Mouse (Mus musculus) embryonic facial prominence, embryonic 14.5 days (tissue): ENCODE measurements around the gene Nudt17. TPM values are rescaled to one million over a fixed set of nuclear protein-coding genes. Genes with fewer than 3 reads are reported as not detected.
A peak's percentile ranks its signal among the peaks of the same experiment; 100 is the strongest.
"Not testable (repeated sequence)": the region's sequence is repeated elsewhere in the genome, so short reads cannot be mapped to it uniquely, and the experiment has no call there.

Experiments used
- ATAC-seq: fragments of 200-750 bp; cut with Nextera tagmentation; 2 replicates; pipeline ENCODE4 v1.8.0; 2017; ENCODE audit warnings: low read depth, moderate number of reproducible peaks, moderate TSS enrichment
- DNase-seq: peaks from one replicate; pipeline ENCODE4 v3.0.0-alpha.2; 2015; ENCODE audit warnings: low spot score
- H3K27ac ChIP-seq: fragments of 300-500 bp; sonication (generic); replicated peaks from 2 replicates; pipeline ENCODE4 v1.5.1; 2014; ENCODE audit warnings: low read depth, mild to moderate bottlenecking, low read length, moderate library complexity
- H3K27me3 ChIP-seq: fragments of 300-500 bp; sonication (generic); replicated peaks from 2 replicates; pipeline ENCODE4 v1.6.1; 2014; ENCODE audit warnings: low read length; ENCODE audit not compliant: control insufficient read depth, insufficient read depth
- H3K36me3 ChIP-seq: fragments of 300-500 bp; sonication (generic); 2 replicates; pipeline ENCODE4 v1.6.1; 2014; ENCODE audit warnings: low read length, mixed read lengths; ENCODE audit not compliant: control insufficient read depth, insufficient read depth
- H3K4me1 ChIP-seq: fragments of 300-500 bp; sonication (generic); 2 replicates; pipeline ENCODE4 v1.6.1; 2014; ENCODE audit warnings: antibody characterized with exemption, low read length; ENCODE audit not compliant: control insufficient read depth, insufficient read depth
- H3K4me2 ChIP-seq: fragments of 300-500 bp; sonication (generic); 2 replicates; pipeline ENCODE4 v1.6.1; 2014; ENCODE audit warnings: low read depth, mild to moderate bottlenecking, low read length, moderate library complexity, mixed read lengths
- H3K4me3 ChIP-seq: fragments of 300-500 bp; sonication (generic); 2 replicates; pipeline ENCODE4 v1.5.1; 2014; ENCODE audit warnings: low read depth, mild to moderate bottlenecking, low read length
- H3K9ac ChIP-seq: fragments of 300-500 bp; sonication (generic); 2 replicates; pipeline ENCODE4 v1.6.1; 2014; ENCODE audit warnings: low read depth, mild to moderate bottlenecking, low read length, moderate library complexity, mixed read lengths
- H3K9me3 ChIP-seq: fragments of 300-500 bp; sonication (generic); 2 replicates; pipeline ENCODE4 v1.6.1; 2016; ENCODE audit warnings: low read length; ENCODE audit not compliant: control insufficient read depth
- WGBS: fragments of 180-500 bp; shearing (Covaris S2); extraction: QIAGEN DNeasy Blood & Tissue Kit; methylation state at CpG from one replicate; pipeline ENCODE4 v1.1.7; 2014; 5-methylcytosine and 5-hydroxymethylcytosine counted together
- polyA plus RNA-seq: library from polyadenylated mRNA; unstranded; fragments of >200 nt; fragmentation: Nextera tagmentation; extraction: Ambion mirVana; gene quantifications from 2 replicates; pipeline ENCODE4 v1.2.1, GENCODE M21; 2014

The Nudt17 gene
- polyA plus RNA-seq, 1 experiment from 2014 or later: 9.5 TPM

- DNase-seq (no peak), ATAC-seq (no peak)
- Histone ChIP-seq H3K27ac (no peak overlapping the region), H3K4me1 (peaks cover 9% of the 10 kb centered on the region), H3K9me3 (no peaks in the 10 kb centered on the region), H3K36me3 (no peaks in the 10 kb centered on the region), H3K4me3 (no peak overlapping the region), H3K9ac (no peak overlapping the region), H3K4me2 (no peak overlapping the region), H3K27me3 (no peaks in the 10 kb centered on the region)
- 57% methylated on average over 4 of the region's 4 CpGs for WGBS
Measured at GRCm38 (mm10) chr3:96673514-96673913, 34.8 kb downstream of the Nudt17 start.

- Histone ChIP-seq H3K4me2 (no peak overlapping the region), H3K4me3 (no peak overlapping the region), H3K36me3 (no peaks in the 10 kb centered on the region), H3K27me3 (no peaks in the 10 kb centered on the region), H3K4me1 (peaks cover 9% of the 10 kb centered on the region), H3K9ac (no peak overlapping the region), H3K27ac (no peak overlapping the region), H3K9me3 (no peaks in the 10 kb centered on the region)
- no peak for ATAC-seq
- DNase-seq: no peak
- WGBS: 95% methylated on average over 5 of the region's 5 CpGs
Measured at GRCm38 (mm10) chr3:96671519-96671918, 36.8 kb downstream of the Nudt17 start.

- no peaks in the 10 kb centered on the region for H3K9me3 ChIP-seq
- peak; percentile 98 for ATAC-seq
Measured at GRCm38 (mm10) chr3:96669727-96670468, 38.5 kb downstream of the Nudt17 start, which contains the start of gene Ankrd35. TSS of gene Ankrd35 (plus strand) at chr3:96670131.

GRCm38 (mm10) chr3:96668424-96669067 lies 39.8 kb downstream of the Nudt17 start:
- no peaks in the 10 kb centered on the region for H3K27me3 ChIP-seq
- WGBS: 93% methylated on average over 5 of the region's 5 CpGs
- no peaks in the 10 kb centered on the region for H3K9me3 ChIP-seq
- ATAC-seq (no peak), DNase-seq (no peak)
- H3K4me2 ChIP-seq: no peak overlapping the region
- H3K4me1 ChIP-seq: 0 out of 2 replicates have a peak, but pooled peaks cover 6% of the 10 kb centered on the region
- no peak overlapping the region for H3K4me3 ChIP-seq
- H3K27ac ChIP-seq: no peak overlapping the region
- no peak overlapping the region for H3K9ac ChIP-seq
- H3K36me3 ChIP-seq: no peaks in the 10 kb centered on the region

More at GRCm38 (mm10) chr3:96669727-96670468, 38.5 kb downstream of the Nudt17 start, which contains the start of gene Ankrd35:
- Histone ChIP-seq H3K4me3 (peak within 1 kb of the TSS; percentile 40), H3K9ac (peak within 1 kb of the TSS; percentile 37; the same call in 1 of the 2 replicates), H3K27me3 (no peaks in the 10 kb centered on the region), H3K36me3 (no peaks in the 10 kb centered on the region), H3K4me2 (peak within 1 kb of the TSS; percentile 62), H3K27ac (no peak within 1 kb of the TSS), H3K4me1 (peaks cover 9% of the 10 kb centered on the region)
- 6% methylated on average over 29 of the region's 35 CpGs for whole genome bisulfite sequencing
- peak; percentile 95 for DNase-seq

GRCm38 (mm10) chr3:96667316-96667715 lies 41.0 kb downstream of the Nudt17 start:
- Histone ChIP-seq H3K4me1 (0 out of 2 replicates have a peak, but pooled peaks cover 9% of the 10 kb centered on the region), H3K4me2 (no peak overlapping the region), H3K9ac (no peak overlapping the region), H3K4me3 (no peak overlapping the region), H3K27ac (no peak overlapping the region), H3K36me3 (no peaks in the 10 kb centered on the region), H3K27me3 (no peaks in the 10 kb centered on the region), H3K9me3 (no peaks in the 10 kb centered on the region)
- ATAC-seq (no peak), DNase-seq (no peak)
- WGBS: 34% methylated on average over 1 of the region's 1 CpGs

GRCm38 (mm10) chr3:96666916-96667315 lies 41.4 kb downstream of the Nudt17 start:
- Histone ChIP-seq H3K4me3 (no peak overlapping the region), H3K9ac (no peak overlapping the region), H3K36me3 (no peaks in the 10 kb centered on the region), H3K9me3 (no peaks in the 10 kb centered on the region), H3K27me3 (no peaks in the 10 kb centered on the region), H3K4me1 (0 out of 2 replicates have a peak, but pooled peaks cover 9% of the 10 kb centered on the region), H3K27ac (no peak overlapping the region), H3K4me2 (no peak overlapping the region)
- WGBS: 90% methylated on average over 5 of the region's 5 CpGs
- ATAC-seq (no peak), DNase-seq (no peak)

GRCm38 (mm10) chr3:96665732-96666363 lies 42.5 kb downstream of the Nudt17 start:
- ATAC-seq, DNase-seq, H3K27ac ChIP-seq: not testable (repeated sequence)

GRCm38 (mm10) chr3:96663432-96664239 lies 44.7 kb downstream of the Nudt17 start:
- peak overlapping the region; percentile 18 for H3K4me3 ChIP-seq
- ATAC-seq: peak; percentile 95

More at GRCm38 (mm10) chr3:96665732-96666363, 42.5 kb downstream of the Nudt17 start:
- H3K4me3 ChIP-seq, H3K9me3 ChIP-seq, H3K4me1 ChIP-seq, H3K9ac ChIP-seq, H3K27me3 ChIP-seq, H3K36me3 ChIP-seq, H3K4me2 ChIP-seq: not testable (repeated sequence)
- 87% methylated on average over 7 of the region's 7 CpGs for WGBS

More at GRCm38 (mm10) chr3:96663432-96664239, 44.7 kb downstream of the Nudt17 start:
- Histone ChIP-seq H3K27ac (peak overlapping the region; percentile 87), H3K27me3 (no peaks in the 10 kb centered on the region), H3K9ac (peak overlapping the region; percentile 36; the same call in 1 of the 2 replicates), H3K9me3 (no peaks in the 10 kb centered on the region), H3K4me1 (0 out of 2 replicates have a peak, but pooled peaks cover 9% of the 10 kb centered on the region), H3K4me2 (peak overlapping the region; percentile 54), H3K36me3 (no peaks in the 10 kb centered on the region)
- 8% methylated on average over 16 of the region's 18 CpGs for WGBS
- DNase-seq: peak; percentile 96
